Mouse (Mus musculus) liver, embryonic 11.5 days (tissue): ENCODE measurements around the gene Otx1. TPM values are rescaled to one million over a fixed set of nuclear protein-coding genes. Genes with fewer than 3 reads are reported as not detected.

Experiments
- ATAC-seq: fragments of 200-750 bp; cut with Nextera tagmentation; replicated peaks from 2 replicates; pipeline ENCODE4 v1.8.0; 2017; ENCODE audit warnings: moderate number of reproducible peaks, mild to moderate bottlenecking, moderate TSS enrichment, moderate library complexity; ENCODE audit not compliant: low FRiP score
- DNase-seq: peaks from one replicate; pipeline ENCODE4 v3.0.0-alpha.2; 2017; ENCODE audit warnings: low spot score
- H3K27ac ChIP-seq: fragments of 300-500 bp; sonication (generic); 2 replicates; pipeline ENCODE4 v1.5.1; 2014; ENCODE audit warnings: mild to moderate bottlenecking, low read depth, low read length, control low read depth
- H3K27me3 ChIP-seq: fragments of 300-500 bp; sonication (generic); replicated peaks from 2 replicates; pipeline ENCODE4 v1.6.1; 2014; ENCODE audit warnings: low read length, mixed read lengths; ENCODE audit not compliant: control insufficient read depth, insufficient read depth
- H3K36me3 ChIP-seq: fragments of 300-500 bp; sonication (generic); 2 replicates; pipeline ENCODE4 v1.6.1; 2014; ENCODE audit warnings: mild to moderate bottlenecking, low read length, moderate library complexity, mixed read lengths; ENCODE audit not compliant: control insufficient read depth, insufficient read depth
- H3K4me1 ChIP-seq: fragments of 300-500 bp; sonication (generic); replicated peaks from 2 replicates; pipeline ENCODE4 v1.6.1; 2014; ENCODE audit warnings: low read length, mixed read lengths; ENCODE audit not compliant: control insufficient read depth, insufficient read depth
- H3K4me2 ChIP-seq: fragments of 300-500 bp; sonication (generic); 2 replicates; pipeline ENCODE4 v1.6.1; 2014; ENCODE audit warnings: mild to moderate bottlenecking, control low read depth, moderate library complexity
- H3K4me3 ChIP-seq: fragments of 300-500 bp; sonication (generic); 2 replicates; pipeline ENCODE4 v1.5.1; 2014; ENCODE audit warnings: low read depth, low read length, control low read depth
- H3K9ac ChIP-seq: fragments of 300-500 bp; sonication (generic); 2 replicates; pipeline ENCODE4 v1.6.1; 2014; ENCODE audit warnings: low read depth, low read length, control low read depth
- H3K9me3 ChIP-seq: fragments of 300-500 bp; sonication (generic); 2 replicates; pipeline ENCODE4 v1.6.1; 2016; ENCODE audit warnings: low read length, inconsistent platforms, mixed read lengths; ENCODE audit not compliant: control insufficient read depth
- WGBS: fragments of 180-500 bp; shearing (Covaris S2); extraction: QIAGEN DNeasy Blood & Tissue Kit; methylation state at CpG from one replicate; pipeline ENCODE4 v1.1.7; 2014; 5-methylcytosine and 5-hydroxymethylcytosine counted together
- polyA plus RNA-seq: library from polyadenylated mRNA; unstranded; fragments of >200 nt; fragmentation: Nextera tagmentation; extraction: Ambion mirVana; gene quantifications from 2 replicates; pipeline ENCODE4 v1.2.1, GENCODE M21; 2014

Otx1 gene
- 0.08 TPM in 1 of 2 replicates, not detected in the other for polyA plus RNA-seq

GRCm38 (mm10) chr11:22002783-22003340 is at the start of gene Otx1:
Gene Otx1, minus strand, starts transcription at chr11:22002897.
- H3K9me3 ChIP-seq = no peaks in the 10 kb centered on the region
- DNase-seq = peak; percentile 53
- H3K27ac ChIP-seq = no peak within 1 kb of the TSS; the same call in 1 of the 2 replicates
- peaks cover 7% of the 10 kb centered on the region; the same call in 1 of the 2 replicates for H3K4me1 ChIP-seq
- WGBS = 1% methylated on average over 34 of the region's 34 CpGs
- peaks cover 99% of the 10 kb centered on the region for H3K27me3 ChIP-seq
- no peaks in the 10 kb centered on the region for H3K36me3 ChIP-seq
- peak within 1 kb of the TSS; percentile 61 for H3K4me3 ChIP-seq
- ATAC-seq = no peak
- H3K4me2 ChIP-seq = peak within 1 kb of the TSS; percentile 95
- no peak within 1 kb of the TSS for H3K9ac ChIP-seq

- no peaks in the 10 kb centered on the region for H3K4me1 ChIP-seq
- H3K4me2 ChIP-seq = no peak overlapping the region
- ATAC-seq (no peak), DNase-seq (no peak)
- no peaks in the 10 kb centered on the region for H3K27me3 ChIP-seq
- no peaks in the 10 kb centered on the region for H3K36me3 ChIP-seq
- H3K9me3 ChIP-seq = no peaks in the 10 kb centered on the region
- H3K4me3 ChIP-seq = no peak overlapping the region
- WGBS = 81% methylated on average over 7 of the region's 7 CpGs
- no peak overlapping the region for H3K27ac ChIP-seq
- H3K9ac ChIP-seq = no peak overlapping the region
These were observed 48.2 kb upstream of the Otx1 start for GRCm38 (mm10) chr11:22050864-22051263.

GRCm38 (mm10) chr11:22039854-22040426 is 37.2 kb upstream of the Otx1 start:
- H3K4me3 ChIP-seq = no peak overlapping the region

GRCm38 (mm10) chr11:22034564-22035105 is 31.9 kb upstream of the Otx1 start:
- ATAC-seq (no peak), DNase-seq (no peak)
- Histone ChIP-seq H3K27me3 (no peaks in the 10 kb centered on the region), H3K9ac (no peak overlapping the region), H3K27ac (no peak overlapping the region), H3K9me3 (no peaks in the 10 kb centered on the region), H3K4me2 (no peak overlapping the region), H3K4me1 (no peaks in the 10 kb centered on the region), H3K4me3 (no peak overlapping the region), H3K36me3 (no peaks in the 10 kb centered on the region)
- 62% methylated on average over 7 of the region's 7 CpGs for whole genome bisulfite sequencing

More at GRCm38 (mm10) chr11:22039854-22040426, 37.2 kb upstream of the Otx1 start:
- Histone ChIP-seq H3K27ac (no peak overlapping the region), H3K9me3 (no peaks in the 10 kb centered on the region), H3K4me2 (no peak overlapping the region), H3K36me3 (no peaks in the 10 kb centered on the region; the same call in 1 of the 2 replicates), H3K4me1 (no peaks in the 10 kb centered on the region), H3K9ac (no peak overlapping the region), H3K27me3 (no peaks in the 10 kb centered on the region)
- ATAC-seq (no peak), DNase-seq (no peak)
- WGBS = 79% methylated on average over 6 of the region's 6 CpGs

GRCm38 (mm10) chr11:22033582-22033981 is 30.9 kb upstream of the Otx1 start:
- no peak overlapping the region for H3K4me3 ChIP-seq
- no peak overlapping the region for H3K27ac ChIP-seq
- ATAC-seq = no peak
- DNase-seq = no peak
- H3K4me2 ChIP-seq = no peak overlapping the region
- H3K27me3 ChIP-seq = no peaks in the 10 kb centered on the region
- H3K36me3 ChIP-seq = no peaks in the 10 kb centered on the region
- no peaks in the 10 kb centered on the region for H3K9me3 ChIP-seq
- no peaks in the 10 kb centered on the region for H3K4me1 ChIP-seq
- H3K9ac ChIP-seq = no peak overlapping the region
- 79% methylated on average over 3 of the region's 3 CpGs for WGBS

- DNase-seq (no peak), ATAC-seq (no peak)
- 72% methylated on average over 2 of the region's 2 CpGs for WGBS
- H3K4me2 ChIP-seq = no peak overlapping the region
- no peak overlapping the region for H3K4me3 ChIP-seq
- no peaks in the 10 kb centered on the region for H3K9me3 ChIP-seq
- H3K36me3 ChIP-seq = no peaks in the 10 kb centered on the region
- H3K27me3 ChIP-seq = no peaks in the 10 kb centered on the region
- no peak overlapping the region for H3K9ac ChIP-seq
- no peaks in the 10 kb centered on the region for H3K4me1 ChIP-seq
- H3K27ac ChIP-seq = no peak overlapping the region
These were observed 17.9 kb upstream of the Otx1 start for GRCm38 (mm10) chr11:22020602-22021001.

GRCm38 (mm10) chr11:22017444-22017843 is 14.7 kb upstream of the Otx1 start:
- ATAC-seq = no peak
- no peaks in the 10 kb centered on the region for H3K9me3 ChIP-seq
- WGBS = 85% methylated on average over 8 of the region's 8 CpGs

GRCm38 (mm10) chr11:22016341-22016740 is 13.6 kb upstream of the Otx1 start:
- no peaks in the 10 kb centered on the region for H3K27me3 ChIP-seq
- H3K9ac ChIP-seq = no peak overlapping the region
- 89% methylated on average over 3 of the region's 3 CpGs for WGBS
- H3K4me3 ChIP-seq = no peak overlapping the region
- no peak overlapping the region for H3K27ac ChIP-seq
- DNase-seq (no peak), ATAC-seq (no peak)
- H3K36me3 ChIP-seq = no peaks in the 10 kb centered on the region
- H3K9me3 ChIP-seq = no peaks in the 10 kb centered on the region
- H3K4me2 ChIP-seq = no peak overlapping the region
- no peaks in the 10 kb centered on the region for H3K4me1 ChIP-seq

More at GRCm38 (mm10) chr11:22017444-22017843, 14.7 kb upstream of the Otx1 start:
- DNase-seq = no peak
- H3K27ac ChIP-seq = no peak overlapping the region
- H3K4me3 ChIP-seq = no peak overlapping the region
- H3K4me1 ChIP-seq = no peaks in the 10 kb centered on the region
- H3K36me3 ChIP-seq = no peaks in the 10 kb centered on the region
- H3K4me2 ChIP-seq = no peak overlapping the region
- no peak overlapping the region for H3K9ac ChIP-seq
- H3K27me3 ChIP-seq = no peaks in the 10 kb centered on the region

- ATAC-seq (no peak), DNase-seq (no peak)
- H3K4me2 ChIP-seq = no peak overlapping the region
- no peak overlapping the region for H3K4me3 ChIP-seq
- peaks cover 53% of the 10 kb centered on the region for H3K27me3 ChIP-seq
- no peaks in the 10 kb centered on the region for H3K4me1 ChIP-seq
- H3K36me3 ChIP-seq = no peaks in the 10 kb centered on the region
- no peak overlapping the region for H3K9ac ChIP-seq
- 26% methylated on average over 2 of the region's 2 CpGs for WGBS
- no peak overlapping the region for H3K27ac ChIP-seq
- H3K9me3 ChIP-seq = no peaks in the 10 kb centered on the region
These were observed 6.1 kb upstream of the Otx1 start for GRCm38 (mm10) chr11:22008817-22009216.
